Mouse (Mus musculus): ENCODE measurements around the gene Sox9. TPM values are rescaled to one million over a fixed set of nuclear protein-coding genes. Genes with fewer than 3 reads are reported as not detected.
A peak's percentile ranks its signal among the peaks of the same experiment; 100 is the strongest.

Gene Sox9
- total and polyA plus RNA-seq, 2 experiments: 0.18 to 1.8 TPM

DNA sequence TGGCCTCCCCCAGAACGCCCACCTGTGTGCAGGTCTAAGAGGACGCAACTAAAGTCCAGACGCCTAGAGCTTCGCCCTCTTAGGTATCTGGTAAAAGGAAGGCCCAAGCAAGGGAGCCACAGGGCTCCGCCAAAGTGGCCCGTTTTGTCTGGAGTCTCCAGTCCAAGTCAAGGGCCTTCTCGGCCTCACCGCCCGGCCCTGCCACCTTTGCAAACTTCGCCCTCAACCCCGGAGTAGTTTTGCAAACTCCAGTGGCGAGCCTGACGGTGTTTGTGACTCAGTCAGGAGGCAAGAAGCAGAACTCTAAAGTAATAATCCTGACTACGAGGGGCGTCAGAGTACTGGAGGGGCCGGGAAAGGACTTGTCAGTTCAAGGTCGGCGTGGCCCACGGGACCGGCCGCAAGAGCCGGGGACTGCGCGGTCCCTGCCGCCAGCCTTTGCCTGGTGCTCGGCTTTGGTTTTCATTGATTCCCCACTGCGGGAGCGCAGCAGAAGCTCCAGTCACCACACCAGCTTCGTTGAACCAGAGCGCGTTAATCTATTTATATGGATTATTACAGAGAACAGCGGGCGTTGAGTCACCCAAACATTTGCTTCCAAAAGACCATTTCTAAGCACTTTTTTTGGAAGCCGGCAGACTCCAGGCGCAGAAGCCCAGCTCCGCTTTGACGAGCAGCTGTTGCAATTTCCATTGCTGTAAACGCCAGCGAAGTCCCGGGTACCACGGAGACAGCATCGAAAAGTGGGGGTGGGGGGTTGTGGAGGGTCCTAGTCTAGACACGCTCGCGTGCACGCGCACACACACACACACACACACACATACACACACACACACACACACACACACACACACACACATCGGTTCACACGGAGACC is 751 bp upstream of the Sox9 start:
- H3K4me1 ChIP-seq (ENCODE audit: control insufficient read depth, insufficient read depth, low read length): peaks cover 1% of the 10 kb centered on the region; the same call in 1 of the 2 replicates
- peak overlapping the region; percentile 68 for H3K27ac ChIP-seq (replicated peaks; ENCODE audit: insufficient read depth, low read depth, low read length)
- H3K36me3 ChIP-seq (ENCODE audit: control insufficient read depth, insufficient read depth, low read length): no peaks in the 10 kb centered on the region
- peak; percentile 72 for DNase-seq (ENCODE audit: extremely low read depth, low read depth, low spot score)
- peak overlapping the region; percentile 68 for H3K4me3 ChIP-seq (ENCODE audit: insufficient read depth, low read depth, low read length)
- no peaks in the 10 kb centered on the region for H3K79me2 ChIP-seq (ENCODE audit: control insufficient read depth, insufficient read depth, low read length)
- H3K9ac ChIP-seq (ENCODE audit: low read depth, low read length): peak overlapping the region; percentile 60
- H3K27me3 ChIP-seq (ENCODE audit: control insufficient read depth, insufficient read depth, low read length): 0 out of 2 replicates have a peak, but pooled peaks cover 3% of the 10 kb centered on the region
- TF ChIP-seq POLR2A (IDR thresholded peaks at IDR 0.05; ENCODE audit: extremely low read depth, insufficient read depth, low read length): no peak
- TF ChIP-seq CTCF (IDR thresholded peaks at IDR 0.05; ENCODE audit: low read depth, low read length): no peak
- 2% methylated on average over 49 of the region's 49 CpGs for WGBS

DNA sequence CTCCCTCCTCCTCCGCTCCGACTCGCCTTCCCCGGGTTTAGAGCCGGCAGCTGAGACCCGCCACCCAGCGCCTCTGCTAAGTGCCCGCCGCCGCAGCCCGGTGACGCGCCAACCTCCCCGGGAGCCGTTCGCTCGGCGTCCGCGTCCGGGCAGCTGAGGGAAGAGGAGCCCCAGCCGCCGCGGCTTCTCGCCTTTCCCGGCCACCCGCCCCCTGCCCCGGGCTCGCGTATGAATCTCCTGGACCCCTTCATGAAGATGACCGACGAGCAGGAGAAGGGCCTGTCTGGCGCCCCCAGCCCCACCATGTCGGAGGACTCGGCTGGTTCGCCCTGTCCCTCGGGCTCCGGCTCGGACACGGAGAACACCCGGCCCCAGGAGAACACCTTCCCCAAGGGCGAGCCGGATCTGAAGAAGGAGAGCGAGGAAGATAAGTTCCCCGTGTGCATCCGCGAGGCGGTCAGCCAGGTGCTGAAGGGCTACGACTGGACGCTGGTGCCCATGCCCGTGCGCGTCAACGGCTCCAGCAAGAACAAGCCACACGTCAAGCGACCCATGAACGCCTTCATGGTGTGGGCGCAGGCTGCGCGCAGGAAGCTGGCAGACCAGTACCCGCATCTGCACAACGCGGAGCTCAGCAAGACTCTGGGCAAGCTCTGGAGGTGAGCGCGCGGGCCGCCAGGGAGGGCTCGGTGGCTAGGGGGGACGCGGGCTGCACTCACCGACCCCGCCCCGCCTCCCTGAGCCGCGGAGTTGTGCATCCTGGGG is 515 bp downstream of the Sox9 start:
- TF ChIP-seq POLR2A (IDR thresholded peaks at IDR 0.05; ENCODE audit: extremely low read depth, insufficient read depth, low read length) (no peak), CTCF (IDR thresholded peaks at IDR 0.05; ENCODE audit: low read depth, low read length) (no peak)
- Histone ChIP-seq H3K27ac (replicated peaks; ENCODE audit: insufficient read depth, low read depth, low read length) (peak overlapping the region; percentile 68), H3K27me3 (ENCODE audit: control insufficient read depth, insufficient read depth, low read length) (0 out of 2 replicates have a peak, but pooled peaks cover 3% of the 10 kb centered on the region), H3K4me1 (ENCODE audit: control insufficient read depth, insufficient read depth, low read length) (peaks cover 1% of the 10 kb centered on the region; the same call in 1 of the 2 replicates), H3K4me3 (ENCODE audit: insufficient read depth, low read depth, low read length) (peak overlapping the region; percentile 68), H3K79me2 (ENCODE audit: control insufficient read depth, insufficient read depth, low read length) (no peaks in the 10 kb centered on the region), H3K36me3 (ENCODE audit: control insufficient read depth, insufficient read depth, low read length) (no peaks in the 10 kb centered on the region), H3K9ac (ENCODE audit: low read depth, low read length) (peak overlapping the region; percentile 73)
- 1% methylated on average over 74 of the region's 75 CpGs for WGBS
- peak; percentile 42 for DNase-seq (ENCODE audit: extremely low read depth, low read depth, low spot score)

DNA sequence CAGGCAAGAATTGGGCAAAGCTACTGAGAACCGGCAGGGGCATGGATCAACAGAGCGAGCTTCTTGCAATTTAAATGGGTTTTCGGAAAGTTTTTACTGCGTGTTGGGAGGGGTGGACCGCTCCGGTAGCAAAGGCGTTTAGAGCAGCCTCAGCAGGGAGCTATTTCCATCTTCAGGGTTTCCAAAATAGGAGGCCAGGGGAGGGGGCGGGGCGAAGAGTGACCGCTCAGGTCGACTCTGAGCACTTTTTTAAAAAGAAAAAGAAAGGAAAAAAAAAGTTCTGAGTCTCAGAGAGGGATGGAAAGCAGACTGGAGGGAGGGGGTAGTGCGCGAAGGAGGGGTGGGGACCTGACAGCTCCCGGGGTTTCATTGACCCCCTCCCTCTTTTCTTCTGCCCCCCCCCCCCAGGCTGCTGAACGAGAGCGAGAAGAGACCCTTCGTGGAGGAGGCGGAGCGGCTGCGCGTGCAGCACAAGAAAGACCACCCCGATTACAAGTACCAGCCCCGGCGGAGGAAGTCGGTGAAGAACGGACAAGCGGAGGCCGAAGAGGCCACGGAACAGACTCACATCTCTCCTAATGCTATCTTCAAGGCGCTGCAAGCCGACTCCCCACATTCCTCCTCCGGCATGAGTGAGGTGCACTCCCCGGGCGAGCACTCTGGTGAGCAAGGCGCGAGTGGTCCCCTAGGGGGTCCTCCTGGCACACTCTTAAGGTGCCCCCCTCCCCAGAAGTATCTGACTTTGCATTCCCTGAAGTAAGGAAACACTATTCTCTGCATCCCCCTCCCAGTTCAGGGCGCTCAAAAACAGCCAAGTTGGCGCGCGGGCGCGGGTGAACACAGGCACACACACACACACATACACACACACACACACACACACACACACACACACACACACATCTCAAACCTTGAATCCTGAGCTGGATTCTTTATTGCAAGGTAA is 1.6 kb downstream of the Sox9 start:
- H3K4me3 ChIP-seq (ENCODE audit: insufficient read depth, low read depth, low read length): peak overlapping the region; percentile 68
- 24% methylated on average over 42 of the region's 42 CpGs for WGBS
- H3K4me1 ChIP-seq (ENCODE audit: control insufficient read depth, insufficient read depth, low read length): peaks cover 4% of the 10 kb centered on the region; the same call in 1 of the 2 replicates
- H3K27ac ChIP-seq (replicated peaks; ENCODE audit: insufficient read depth, low read depth, low read length): no peak overlapping the region
- no peak for DNase-seq (ENCODE audit: extremely low read depth, low read depth, low spot score)
- H3K27me3 ChIP-seq (ENCODE audit: control insufficient read depth, insufficient read depth, low read length): no peaks in the 10 kb centered on the region
- TF ChIP-seq POLR2A (IDR thresholded peaks at IDR 0.05; ENCODE audit: extremely low read depth, insufficient read depth, low read length): no peak
- no peak for TF ChIP-seq CTCF (IDR thresholded peaks at IDR 0.05; ENCODE audit: low read depth, low read length)
- no peaks in the 10 kb centered on the region for H3K36me3 ChIP-seq (ENCODE audit: control insufficient read depth, insufficient read depth, low read length)
- H3K9ac ChIP-seq (ENCODE audit: low read depth, low read length): no peak overlapping the region
- no peaks in the 10 kb centered on the region for H3K79me2 ChIP-seq (ENCODE audit: control insufficient read depth, insufficient read depth, low read length)

DNA sequence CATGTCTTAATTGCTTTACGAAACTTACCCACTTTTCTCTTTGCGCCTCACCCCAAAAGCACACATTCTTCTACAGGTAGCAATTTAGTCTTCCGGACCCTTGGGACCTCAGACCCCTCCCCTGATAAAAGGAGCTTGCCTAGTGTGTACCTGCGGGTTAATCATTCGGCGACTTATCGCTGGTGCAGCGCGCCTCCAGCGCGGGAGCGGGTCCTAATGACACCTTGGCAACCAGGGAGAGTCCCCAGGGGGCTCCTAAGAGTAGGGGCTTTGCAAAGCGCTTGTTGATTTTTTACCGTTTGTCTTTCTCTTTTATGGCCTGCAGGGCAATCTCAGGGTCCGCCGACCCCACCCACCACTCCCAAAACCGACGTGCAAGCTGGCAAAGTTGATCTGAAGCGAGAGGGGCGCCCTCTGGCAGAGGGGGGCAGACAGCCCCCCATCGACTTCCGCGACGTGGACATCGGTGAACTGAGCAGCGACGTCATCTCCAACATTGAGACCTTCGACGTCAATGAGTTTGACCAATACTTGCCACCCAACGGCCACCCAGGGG is 2.4 kb downstream of the Sox9 start:
- Histone ChIP-seq H3K27ac (replicated peaks; ENCODE audit: insufficient read depth, low read depth, low read length) (no peak overlapping the region), H3K79me2 (ENCODE audit: control insufficient read depth, insufficient read depth, low read length) (no peaks in the 10 kb centered on the region), H3K27me3 (ENCODE audit: control insufficient read depth, insufficient read depth, low read length) (no peaks in the 10 kb centered on the region), H3K9ac (ENCODE audit: low read depth, low read length) (no peak overlapping the region), H3K4me3 (ENCODE audit: insufficient read depth, low read depth, low read length) (no peak overlapping the region; the same call in 1 of the 2 replicates), H3K36me3 (ENCODE audit: control insufficient read depth, insufficient read depth, low read length) (no peaks in the 10 kb centered on the region), H3K4me1 (ENCODE audit: control insufficient read depth, insufficient read depth, low read length) (peaks cover 4% of the 10 kb centered on the region; the same call in 1 of the 2 replicates)
- no peak for DNase-seq (ENCODE audit: extremely low read depth, low read depth, low spot score)
- WGBS: 50% methylated on average over 30 of the region's 30 CpGs
- TF ChIP-seq CTCF (IDR thresholded peaks at IDR 0.05; ENCODE audit: low read depth, low read length): no peak
- TF ChIP-seq POLR2A (IDR thresholded peaks at IDR 0.05; ENCODE audit: extremely low read depth, insufficient read depth, low read length): no peak

DNA sequence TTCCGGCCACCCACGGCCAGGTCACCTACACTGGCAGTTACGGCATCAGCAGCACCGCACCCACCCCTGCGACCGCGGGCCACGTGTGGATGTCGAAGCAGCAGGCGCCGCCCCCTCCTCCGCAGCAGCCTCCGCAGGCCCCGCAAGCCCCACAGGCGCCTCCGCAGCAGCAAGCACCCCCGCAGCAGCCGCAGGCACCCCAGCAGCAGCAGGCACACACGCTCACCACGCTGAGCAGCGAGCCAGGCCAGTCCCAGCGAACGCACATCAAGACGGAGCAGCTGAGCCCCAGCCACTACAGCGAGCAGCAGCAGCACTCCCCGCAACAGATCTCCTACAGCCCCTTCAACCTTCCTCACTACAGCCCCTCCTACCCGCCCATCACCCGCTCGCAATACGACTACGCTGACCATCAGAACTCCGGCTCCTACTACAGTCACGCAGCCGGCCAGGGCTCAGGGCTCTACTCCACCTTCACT is 2.9 kb downstream of the Sox9 start:
- no peak for TF ChIP-seq POLR2A (IDR thresholded peaks at IDR 0.05; ENCODE audit: extremely low read depth, insufficient read depth, low read length)
- no peak for TF ChIP-seq CTCF (IDR thresholded peaks at IDR 0.05; ENCODE audit: low read depth, low read length)
- DNase-seq (ENCODE audit: extremely low read depth, low read depth, low spot score): no peak
- Histone ChIP-seq H3K4me1 (ENCODE audit: control insufficient read depth, insufficient read depth, low read length) (peaks cover 4% of the 10 kb centered on the region; the same call in 1 of the 2 replicates), H3K27me3 (ENCODE audit: control insufficient read depth, insufficient read depth, low read length) (no peaks in the 10 kb centered on the region), H3K9ac (ENCODE audit: low read depth, low read length) (no peak overlapping the region), H3K36me3 (ENCODE audit: control insufficient read depth, insufficient read depth, low read length) (no peaks in the 10 kb centered on the region), H3K79me2 (ENCODE audit: control insufficient read depth, insufficient read depth, low read length) (no peaks in the 10 kb centered on the region), H3K4me3 (ENCODE audit: insufficient read depth, low read depth, low read length) (no peak overlapping the region; the same call in 1 of the 2 replicates), H3K27ac (replicated peaks; ENCODE audit: insufficient read depth, low read depth, low read length) (no peak overlapping the region)
- WGBS: 70% methylated on average over 34 of the region's 34 CpGs

All from liver, adult 2 months (tissue).